Mouse (Mus musculus) cerebellum, postnatal 25 days (tissue): Measurements from ENCODE around the gene Pik3cd.

Experiments used
- DNase-seq, 2 experiments: peaks; one replicate each; pipeline ENCODE4 v3.0.0; 2021; ENCODE audit warnings: mixed read lengths in 2 of 2

Gene Pik3cd

DNA sequence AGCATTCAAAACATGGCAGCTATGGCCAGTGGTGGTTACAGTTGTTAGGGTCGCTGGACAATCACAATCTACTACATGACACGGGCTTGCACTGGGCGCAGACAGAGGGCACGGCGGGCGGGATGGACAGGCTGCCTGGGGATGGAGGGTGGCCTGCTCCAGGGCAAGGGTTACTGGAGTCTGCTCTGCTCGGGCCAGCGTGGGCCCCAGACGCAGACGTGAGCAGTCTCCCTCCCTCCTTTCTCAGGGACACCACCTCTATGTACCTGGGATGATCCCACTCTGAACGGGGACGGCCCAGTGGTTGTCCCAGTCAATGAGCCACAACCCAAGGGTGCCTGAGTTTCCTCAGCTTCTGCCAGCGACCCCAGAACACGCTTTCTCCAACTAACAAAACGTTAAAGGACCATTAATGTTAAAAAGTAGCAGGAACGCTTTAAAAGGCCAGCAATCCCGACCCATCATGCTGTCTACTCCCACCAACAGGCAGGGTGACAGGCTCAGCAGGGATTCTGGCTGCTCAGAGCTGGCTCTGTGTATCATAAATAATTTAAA, 22.6 kb upstream of the Pik3cd start:
- DNase-seq: peak in 1 of 2 experiments; percentile 41

GRCm38 (mm10) chr4:149723855-149724731, 21.7 kb upstream of the Pik3cd start:
- peak; percentile 94 to 95 for DNase-seq

DNA sequence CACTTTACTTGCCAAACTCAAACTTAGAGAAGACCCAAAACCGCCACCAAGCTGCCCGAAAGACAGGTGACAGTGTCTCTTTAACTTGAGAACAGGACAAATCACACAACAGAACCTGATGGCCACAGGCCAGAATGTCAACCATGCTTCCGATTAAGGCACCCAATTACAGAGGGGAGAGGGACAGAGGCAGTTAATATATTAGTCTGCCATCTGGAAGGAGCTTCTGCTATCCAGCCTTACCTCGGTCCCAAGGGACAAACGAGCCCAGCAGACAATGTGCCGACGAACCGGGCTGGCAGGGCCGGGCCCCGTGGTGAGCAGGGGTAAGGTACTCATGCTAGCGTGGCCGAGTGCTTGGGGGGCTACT, 20.6 kb upstream of the Pik3cd start:
- DNase-seq: peak in 1 of 2 experiments; percentile 44

DNA sequence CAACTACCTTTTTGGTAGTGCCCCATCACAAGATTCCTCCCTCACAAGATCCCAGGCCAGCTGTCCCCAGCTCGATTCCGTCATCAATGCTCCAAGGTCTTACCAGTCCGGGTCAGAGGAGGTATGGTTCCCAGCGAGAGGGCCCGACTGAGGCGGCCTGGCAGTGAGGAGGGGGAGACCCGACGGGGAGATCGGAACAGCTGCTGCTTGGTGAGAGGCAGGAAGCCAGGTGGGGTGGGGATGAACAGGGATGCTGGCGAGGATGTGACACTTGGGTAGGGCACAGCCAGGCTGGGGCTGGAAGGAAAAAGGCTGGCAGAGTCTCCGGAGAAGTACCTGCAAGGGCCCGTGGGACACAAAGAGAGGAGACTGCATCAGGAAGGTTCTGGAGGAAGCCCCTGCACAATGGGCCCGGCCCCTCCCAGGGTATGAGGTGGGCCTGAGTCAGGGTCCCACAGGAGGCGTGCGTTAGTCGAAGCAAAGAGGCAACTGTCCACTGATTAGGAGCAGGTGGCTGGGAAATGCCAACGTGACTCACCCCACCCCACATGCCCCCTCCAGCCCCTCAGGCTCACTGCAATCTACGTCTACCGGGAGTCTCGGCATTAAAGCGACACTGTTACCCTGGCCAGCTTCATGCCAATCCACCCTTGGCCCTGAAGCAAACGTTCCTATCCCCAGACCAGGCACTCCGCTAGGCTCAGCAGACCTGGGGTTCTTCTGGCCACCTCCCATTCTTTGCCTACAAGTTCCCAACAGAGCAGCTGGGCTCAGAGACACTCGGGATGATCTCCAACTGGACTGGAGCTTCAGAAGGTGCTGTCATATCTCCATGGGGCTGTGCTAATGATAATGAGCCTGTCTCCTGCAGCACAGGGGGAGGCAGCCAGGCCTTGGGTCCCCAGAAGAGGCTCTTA, 20.0 kb upstream of the Pik3cd start:
- peak; percentile 45 to 48 for DNase-seq

DNA sequence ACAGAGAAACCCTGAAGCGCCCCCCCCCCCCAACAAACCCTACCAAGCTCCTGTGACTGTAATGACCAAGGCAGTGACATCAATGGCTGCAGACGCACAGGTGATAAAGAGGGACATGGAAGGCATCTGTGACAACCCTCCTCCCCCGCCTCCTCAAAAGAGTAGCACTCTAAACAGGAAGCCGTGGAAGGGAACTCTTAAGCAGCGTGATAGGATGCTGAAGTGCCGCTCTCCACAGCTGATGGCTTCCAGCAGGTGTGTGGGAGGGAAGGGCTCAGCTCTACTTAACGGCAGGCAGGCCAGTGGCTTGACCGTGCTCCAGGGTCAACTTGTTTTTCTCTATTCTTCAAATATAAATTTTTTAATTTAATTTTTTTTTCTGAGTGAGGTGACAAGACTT, 18.8 kb upstream of the Pik3cd start:
- DNase-seq: no peak

DNA sequence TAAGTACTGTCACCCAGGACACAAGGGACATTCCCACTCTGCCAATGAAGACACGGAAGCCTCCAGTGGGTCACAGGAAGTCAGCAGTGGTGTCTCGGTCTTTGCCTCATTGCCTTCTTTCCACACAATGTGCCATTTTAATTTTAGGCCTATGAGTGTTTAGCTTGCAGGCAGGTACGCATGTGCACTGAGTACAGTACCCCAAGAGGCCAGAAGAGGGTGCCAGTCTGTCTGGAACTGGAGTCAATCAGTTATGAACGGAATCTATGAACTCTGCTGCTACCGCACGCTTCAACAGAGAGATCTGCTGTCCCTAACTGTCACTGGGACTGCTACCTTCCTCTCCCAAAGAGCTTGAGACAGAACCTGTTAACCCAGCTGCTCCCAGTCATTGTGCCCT, 17.3 kb upstream of the Pik3cd start:
- DNase-seq: peak; percentile 67 to 81

DNA sequence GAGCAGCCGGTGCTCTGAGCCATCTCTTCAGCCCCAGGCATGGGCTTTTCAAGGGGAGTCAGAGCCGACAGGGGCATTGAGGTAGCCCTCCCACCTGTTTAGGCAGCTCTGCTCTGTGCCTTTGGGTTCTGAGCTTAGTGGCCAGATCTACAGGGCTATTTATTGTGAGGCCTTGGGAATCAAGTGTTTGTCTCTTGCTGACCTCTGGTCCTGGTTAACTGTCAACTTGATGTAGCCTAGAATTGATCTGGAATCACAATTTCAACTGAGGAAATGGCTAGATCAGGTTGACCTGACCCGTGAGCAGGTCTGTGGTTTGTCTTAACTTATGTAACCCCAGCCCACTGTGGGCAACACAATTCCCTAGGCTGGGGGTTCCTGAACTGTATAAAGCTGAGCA, 12.2 kb upstream of the Pik3cd start:
- DNase-seq: no peak

- peak; percentile 66 to 79 for DNase-seq
Measured at GRCm38 (mm10) chr4:149711955-149712354, 9.6 kb upstream of the Pik3cd start.

GRCm38 (mm10) chr4:149711485-149711884, 9.1 kb upstream of the Pik3cd start:
- no peak for DNase-seq

DNA sequence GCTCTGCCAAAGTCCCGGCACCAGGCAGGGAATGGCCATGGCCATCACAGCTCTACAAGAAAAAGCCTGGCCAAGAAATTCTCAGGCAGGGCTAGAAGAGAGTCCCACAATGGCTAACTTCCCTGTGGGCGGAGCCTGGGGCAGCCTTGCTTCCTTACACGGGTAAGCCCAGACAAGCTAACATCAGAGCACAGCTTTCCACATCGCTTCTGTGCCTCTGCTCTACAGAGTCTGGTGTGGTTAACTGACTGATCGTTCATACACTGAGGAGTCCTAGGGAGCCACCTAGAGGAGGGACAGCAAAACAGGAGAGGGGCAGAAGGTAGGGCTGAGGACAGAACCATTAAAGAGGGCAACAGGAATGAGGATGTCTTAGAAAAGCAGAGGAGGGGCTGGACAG, 8.1 kb upstream of the Pik3cd start:
- peak in 1 of 2 experiments; percentile 52 for DNase-seq

GRCm38 (mm10) chr4:149705941-149706340, 3.6 kb upstream of the Pik3cd start:
- no peak for DNase-seq

GRCm38 (mm10) chr4:149705298-149705697, 2.9 kb upstream of the Pik3cd start:
- DNase-seq: no peak

DNA sequence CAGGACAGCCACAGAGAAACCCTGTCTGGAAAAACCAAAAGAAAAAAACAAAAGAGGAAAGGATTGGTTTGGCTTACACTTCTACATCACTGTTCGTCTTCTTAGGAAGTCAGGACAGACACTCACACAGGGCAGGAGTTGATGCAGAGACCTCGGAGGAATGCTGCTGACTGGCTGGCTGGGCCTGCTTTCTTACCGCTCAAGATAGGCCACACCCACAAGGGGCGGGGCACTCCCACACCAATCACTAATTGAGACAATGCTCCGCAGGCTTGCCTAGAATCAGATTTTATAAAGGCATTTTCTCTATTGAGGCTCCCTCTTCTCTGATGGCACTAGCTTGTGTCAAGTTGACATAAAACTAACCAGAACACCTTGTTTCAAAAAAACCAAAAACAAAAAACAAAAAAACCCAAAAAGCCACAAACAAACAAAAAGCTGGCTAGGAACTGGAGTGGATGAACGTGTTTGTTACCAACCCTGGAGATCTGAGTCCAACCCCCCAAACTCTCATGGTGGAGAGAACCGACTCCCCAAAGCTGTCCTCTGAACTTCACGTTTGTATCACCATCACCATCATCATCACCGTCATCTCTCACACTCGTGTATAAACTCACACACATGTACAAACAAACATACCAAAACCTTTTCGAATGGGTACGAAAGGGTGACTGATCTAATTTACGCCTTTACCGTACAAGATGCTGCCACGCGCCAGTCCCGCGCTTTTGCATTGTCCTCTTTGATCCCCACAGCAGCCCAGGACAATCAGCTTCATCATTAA, 753 bp downstream of the Pik3cd start:
- no peak for DNase-seq

GRCm38 (mm10) chr4:149699953-149700352, 2.4 kb downstream of the Pik3cd start:
- no peak for DNase-seq

- peak; percentile 51 to 67 for DNase-seq
Measured at GRCm38 (mm10) chr4:149698197-149698821, 4.1 kb downstream of the Pik3cd start.

- no peak for DNase-seq
Measured at GRCm38 (mm10) chr4:149697506-149698196, 4.7 kb downstream of the Pik3cd start.

GRCm38 (mm10) chr4:149696189-149696971, 6.0 kb downstream of the Pik3cd start:
- DNase-seq: no peak

DNA sequence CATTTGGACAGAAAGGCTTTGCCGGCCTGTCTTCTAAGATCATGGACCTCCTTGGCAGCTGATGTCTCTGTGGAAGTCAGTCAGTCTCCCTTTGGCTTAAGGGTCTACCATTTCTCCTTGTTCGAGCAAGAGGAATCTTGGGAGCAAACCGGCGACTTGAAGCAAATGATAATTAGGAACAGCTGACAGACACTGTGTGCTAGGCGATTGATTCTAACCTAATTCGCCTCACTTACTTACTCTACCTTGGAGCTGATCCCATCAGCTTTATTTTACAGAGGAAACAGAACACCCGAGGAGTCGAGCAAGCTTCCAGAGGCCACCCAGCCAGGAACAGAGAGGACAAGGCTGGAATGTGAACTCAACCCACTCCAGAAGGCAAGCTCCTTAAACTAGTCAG, 11.0 kb downstream of the Pik3cd start:
- no peak for DNase-seq

GRCm38 (mm10) chr4:149690828-149691280, 11.5 kb downstream of the Pik3cd start:
- no peak for DNase-seq
